Mouse (Mus musculus) spleen, postnatal 4 days (tissue): ENCODE results near the gene Tmem151a.

Experiments
- DNase-seq, 2 experiments: peaks; one replicate each; pipeline ENCODE4 v3.0.0; 2022; ENCODE audit warnings: low spot score in 2 of 2

The Tmem151a gene

GRCm38 (mm10) chr19:5045531-5045930, 39.8 kb downstream of the Tmem151a start:
- DNase-seq = no peak

- DNase-seq = no peak
Measured at GRCm38 (mm10) chr19:5041588-5041987, 43.7 kb downstream of the Tmem151a start.

GRCm38 (mm10) chr19:5040862-5041523, 44.3 kb downstream of the Tmem151a start, which contains the start of gene Brms1:
TSS of gene Brms1 (plus strand) at chr19:5041354.
- DNase-seq = peak; percentile 82 to 90

GRCm38 (mm10) chr19:5039301-5040114, 45.8 kb downstream of the Tmem151a start:
- no peak for DNase-seq

- DNase-seq = peak; percentile 84 to 90
Measured at GRCm38 (mm10) chr19:5038709-5039156, 46.6 kb downstream of the Tmem151a start, which contains the start of the genes B4gat1 and AC124502.3. TSS of gene B4gat1 (plus strand) at chr19:5038826. TSS of gene AC124502.3 (plus strand) at chr19:5038891.

- peak; percentile 62 to 79 for DNase-seq
Measured at GRCm38 (mm10) chr19:5037678-5038571, 47.4 kb downstream of the Tmem151a start.

GRCm38 (mm10) chr19:5036577-5036976, 48.8 kb downstream of the Tmem151a start:
- no peak for DNase-seq

GRCm38 (mm10) chr19:5032686-5033085, 52.6 kb downstream of the Tmem151a start:
- DNase-seq = no peak

GRCm38 (mm10) chr19:5026111-5026510, 59.2 kb downstream of the Tmem151a start:
- no peak for DNase-seq

- peak; percentile 86 to 91 for DNase-seq
Measured at GRCm38 (mm10) chr19:5023621-5024479, 61.5 kb downstream of the Tmem151a start, which contains the start of gene Slc29a2. TSS of gene Slc29a2 (plus strand) at chr19:5023860.

GRCm38 (mm10) chr19:5021416-5021815, 63.9 kb downstream of the Tmem151a start:
- DNase-seq = no peak
